Mouse (Mus musculus): ENCODE results near the gene Prtg. TPM values are rescaled to one million over a fixed set of nuclear protein-coding genes. Genes with fewer than 3 reads are reported as not detected.

The Prtg gene
- polyA plus RNA-seq, 1 experiment from 2014 or later, result 0.40 TPM

GRCm38 (mm10) chr9:72863773-72864172 lies 57.1 kb downstream of the Prtg start:
- no peak overlapping the region for H3K27ac ChIP-seq

GRCm38 (mm10) chr9:72867434-72867833 lies 60.8 kb downstream of the Prtg start:
- peaks cover 16% of the 10 kb centered on the region for H3K4me1 ChIP-seq (replicated peaks)
- no peaks in the 10 kb centered on the region for H3K9me3 ChIP-seq (replicated peaks)
- no peak for ATAC-seq (replicated peaks; ENCODE audit: insufficient number of reproducible peaks, insufficient read depth, low FRiP score, low read depth)
- H3K9ac ChIP-seq, result no peak overlapping the region
- no peak overlapping the region for H3K27ac ChIP-seq
- H3K27me3 ChIP-seq, result no peaks in the 10 kb centered on the region
- no peak overlapping the region for H3K4me3 ChIP-seq
- H3K36me3 ChIP-seq, result no peaks in the 10 kb centered on the region
- WGBS, result 82% methylated on average over 6 of the region's 6 CpGs
- H3K4me2 ChIP-seq, result no peak overlapping the region

More at GRCm38 (mm10) chr9:72863773-72864172, 57.1 kb downstream of the Prtg start:
- ATAC-seq (replicated peaks; ENCODE audit: insufficient number of reproducible peaks, insufficient read depth, low FRiP score, low read depth), result no peak
- 62% methylated on average over 5 of the region's 5 CpGs for WGBS
- H3K9me3 ChIP-seq (replicated peaks), result no peaks in the 10 kb centered on the region
- peaks cover 5% of the 10 kb centered on the region for H3K4me1 ChIP-seq (replicated peaks)
- no peak overlapping the region for H3K9ac ChIP-seq
- H3K36me3 ChIP-seq, result no peaks in the 10 kb centered on the region
- no peaks in the 10 kb centered on the region for H3K27me3 ChIP-seq
- H3K4me2 ChIP-seq, result no peak overlapping the region
- no peak overlapping the region for H3K4me3 ChIP-seq

- Histone ChIP-seq H3K4me1 (replicated peaks) (peaks cover 20% of the 10 kb centered on the region), H3K27ac (0 out of 2 replicates have a peak overlapping the region, but pooled peaks have one; percentile 2), H3K4me2 (no peak overlapping the region), H3K9me3 (replicated peaks) (no peaks in the 10 kb centered on the region), H3K36me3 (no peaks in the 10 kb centered on the region), H3K4me3 (no peak overlapping the region), H3K9ac (no peak overlapping the region), H3K27me3 (no peaks in the 10 kb centered on the region)
- ATAC-seq (replicated peaks; ENCODE audit: insufficient number of reproducible peaks, insufficient read depth, low FRiP score, low read depth), result no peak; the same call in 1 of the 2 replicates
- 49% methylated on average over 2 of the region's 2 CpGs for WGBS
Measured at GRCm38 (mm10) chr9:72868774-72869173, 62.1 kb downstream of the Prtg start.

- H3K9me3 ChIP-seq (replicated peaks), result no peaks in the 10 kb centered on the region
- peak overlapping the region; percentile 18; the same call in 1 of the 2 replicates for H3K4me3 ChIP-seq
- no peak overlapping the region for H3K9ac ChIP-seq
- peak overlapping the region; percentile 33 for H3K4me2 ChIP-seq
- peak overlapping the region; percentile 41 for H3K27ac ChIP-seq
- no peak for ATAC-seq (replicated peaks; ENCODE audit: insufficient number of reproducible peaks, insufficient read depth, low FRiP score, low read depth)
- peaks cover 20% of the 10 kb centered on the region for H3K4me1 ChIP-seq (replicated peaks)
- H3K27me3 ChIP-seq, result no peaks in the 10 kb centered on the region
- 17% methylated on average over 13 of the region's 13 CpGs for WGBS
- H3K36me3 ChIP-seq, result no peaks in the 10 kb centered on the region
Measured at GRCm38 (mm10) chr9:72871506-72872297, 65.0 kb downstream of the Prtg start.

- 39% methylated on average over 8 of the region's 8 CpGs for WGBS
- Histone ChIP-seq H3K9ac (no peak overlapping the region), H3K36me3 (no peaks in the 10 kb centered on the region), H3K4me2 (peak overlapping the region; percentile 33), H3K27me3 (no peaks in the 10 kb centered on the region), H3K4me3 (0 out of 2 replicates have a peak overlapping the region, but pooled peaks have one; percentile 18), H3K9me3 (replicated peaks) (no peaks in the 10 kb centered on the region), H3K27ac (peak overlapping the region; percentile 61), H3K4me1 (replicated peaks) (peaks cover 20% of the 10 kb centered on the region)
- ATAC-seq (replicated peaks; ENCODE audit: insufficient number of reproducible peaks, insufficient read depth, low FRiP score, low read depth), result no peak
Measured at GRCm38 (mm10) chr9:72872298-72873130, 65.8 kb downstream of the Prtg start.

GRCm38 (mm10) chr9:72875878-72876277 lies 69.2 kb downstream of the Prtg start:
- Histone ChIP-seq H3K27me3 (no peaks in the 10 kb centered on the region), H3K27ac (no peak overlapping the region), H3K4me1 (replicated peaks) (peaks cover 24% of the 10 kb centered on the region), H3K9ac (no peak overlapping the region), H3K4me3 (no peak overlapping the region), H3K36me3 (no peaks in the 10 kb centered on the region), H3K9me3 (replicated peaks) (no peaks in the 10 kb centered on the region), H3K4me2 (no peak overlapping the region)
- WGBS, result 86% methylated on average over 2 of the region's 2 CpGs
- ATAC-seq (replicated peaks; ENCODE audit: insufficient number of reproducible peaks, insufficient read depth, low FRiP score, low read depth), result no peak

GRCm38 (mm10) chr9:72877905-72878304 lies 71.2 kb downstream of the Prtg start:
- no peaks in the 10 kb centered on the region for H3K9me3 ChIP-seq (replicated peaks)
- ATAC-seq (replicated peaks; ENCODE audit: insufficient number of reproducible peaks, insufficient read depth, low FRiP score, low read depth), result no peak
- no peak overlapping the region for H3K4me3 ChIP-seq
- no peak overlapping the region for H3K4me2 ChIP-seq
- no peaks in the 10 kb centered on the region for H3K36me3 ChIP-seq
- no peaks in the 10 kb centered on the region for H3K27me3 ChIP-seq
- H3K9ac ChIP-seq, result no peak overlapping the region
- no peak overlapping the region for H3K27ac ChIP-seq
- H3K4me1 ChIP-seq (replicated peaks), result peaks cover 19% of the 10 kb centered on the region
- WGBS, result 47% methylated on average over 11 of the region's 11 CpGs

- Histone ChIP-seq H3K36me3 (no peaks in the 10 kb centered on the region), H3K9me3 (replicated peaks) (no peaks in the 10 kb centered on the region), H3K4me3 (no peak overlapping the region), H3K4me2 (no peak overlapping the region), H3K27ac (no peak overlapping the region), H3K27me3 (no peaks in the 10 kb centered on the region), H3K9ac (no peak overlapping the region), H3K4me1 (replicated peaks) (peaks cover 19% of the 10 kb centered on the region)
- 51% methylated on average over 6 of the region's 6 CpGs for WGBS
- ATAC-seq (replicated peaks; ENCODE audit: insufficient number of reproducible peaks, insufficient read depth, low FRiP score, low read depth), result no peak
Measured at GRCm38 (mm10) chr9:72878656-72879055, 72.0 kb downstream of the Prtg start.

- peaks cover 21% of the 10 kb centered on the region for H3K4me1 ChIP-seq (replicated peaks)
Measured at GRCm38 (mm10) chr9:72879601-72880000, 72.9 kb downstream of the Prtg start.

GRCm38 (mm10) chr9:72880225-72880960 lies 73.7 kb downstream of the Prtg start:
- H3K4me3 ChIP-seq, result no peak overlapping the region
- ATAC-seq (replicated peaks; ENCODE audit: insufficient number of reproducible peaks, insufficient read depth, low FRiP score, low read depth), result peak; percentile 31; the same call in 1 of the 2 replicates
- no peaks in the 10 kb centered on the region for H3K9me3 ChIP-seq (replicated peaks)
- no peak overlapping the region for H3K4me2 ChIP-seq
- H3K27ac ChIP-seq, result peak overlapping the region; percentile 46
- no peaks in the 10 kb centered on the region for H3K27me3 ChIP-seq
- 41% methylated on average over 16 of the region's 16 CpGs for WGBS
- peaks cover 21% of the 10 kb centered on the region for H3K4me1 ChIP-seq (replicated peaks)
- H3K9ac ChIP-seq, result no peak overlapping the region
- H3K36me3 ChIP-seq, result no peaks in the 10 kb centered on the region

More at GRCm38 (mm10) chr9:72879601-72880000, 72.9 kb downstream of the Prtg start:
- Histone ChIP-seq H3K27me3 (no peaks in the 10 kb centered on the region), H3K9ac (no peak overlapping the region), H3K27ac (no peak overlapping the region), H3K36me3 (no peaks in the 10 kb centered on the region), H3K4me2 (no peak overlapping the region), H3K9me3 (replicated peaks) (no peaks in the 10 kb centered on the region), H3K4me3 (no peak overlapping the region)
- WGBS, result 77% methylated on average over 3 of the region's 3 CpGs
- ATAC-seq (replicated peaks; ENCODE audit: insufficient number of reproducible peaks, insufficient read depth, low FRiP score, low read depth), result no peak

Data from heart, embryonic 15.5 days (tissue).